Mouse (Mus musculus) liver, embryonic 14.5 days (tissue): ENCODE results near the gene Fbxw4.

Experiments
- CTCF ChIP-seq: IDR thresholded peaks from 2 replicates; pipeline ENCODE4 v1.5.1; 2016; ENCODE audit warnings: antibody characterized with exemption, low read depth, control low read depth
- EP300 ChIP-seq: IDR thresholded peaks from 2 replicates; pipeline ENCODE4 v1.6.1; 2016; ENCODE audit warnings: antibody characterized with exemption, low read depth

DNA sequence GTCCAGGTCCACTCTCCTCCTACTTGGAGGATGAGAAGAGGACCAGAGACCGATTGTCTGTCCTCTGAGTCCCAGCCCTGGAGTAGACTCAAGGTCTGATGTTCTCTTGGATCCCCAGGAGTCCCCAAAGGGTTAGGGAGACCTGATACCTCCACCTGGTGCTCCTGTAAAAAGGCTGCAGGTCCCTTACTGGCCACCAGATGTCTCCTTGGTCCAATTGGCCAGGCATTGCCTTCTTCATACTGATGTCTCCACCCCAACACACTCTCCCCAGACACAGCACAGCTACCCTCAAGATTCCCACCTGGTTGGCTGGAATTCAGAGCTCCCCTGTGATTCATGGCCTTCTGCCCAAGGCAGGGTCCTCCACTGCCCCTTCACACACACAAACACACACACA, 122.6 kb downstream of the Fbxw4 start:
- TF ChIP-seq EP300 = no peak
- peak; percentile 88 for TF ChIP-seq CTCF
